Mouse (Mus musculus): ENCODE data around the gene Zfp53. TPM values are rescaled to one million over a fixed set of nuclear protein-coding genes. Genes with fewer than 3 reads are reported as not detected.

The Zfp53 gene
- polyA plus RNA-seq, 1 experiment from 2014 or later, result 10.0 TPM

- Histone ChIP-seq H3K4me1 (peaks cover 10% of the 10 kb centered on the region), H3K27ac (replicated peaks) (peak overlapping the region; percentile 84), H3K27me3 (ENCODE audit: low read depth, poor library complexity, severe bottlenecking) (no peaks in the 10 kb centered on the region), H3K4me3 (peak overlapping the region; percentile 70), H3K36me3 (peaks cover 17% of the 10 kb centered on the region), H3K9me3 (replicated peaks) (0 out of 2 replicates have a peak, but pooled peaks cover 1% of the 10 kb centered on the region)
- 29% methylated on average over 8 of the region's 8 CpGs for WGBS
- DNase-seq (ENCODE audit: low spot score), result no peak
Observed at GRCm38 (mm10) chr17:21489500-21490001, 753 bp downstream of the Zfp53 start.

GRCm38 (mm10) chr17:21501365-21501764 is 12.6 kb downstream of the Zfp53 start:
- Histone ChIP-seq H3K4me1 (no peaks in the 10 kb centered on the region), H3K27ac (replicated peaks) (no peak overlapping the region), H3K36me3 (peaks cover 25% of the 10 kb centered on the region), H3K27me3 (ENCODE audit: low read depth, poor library complexity, severe bottlenecking) (no peaks in the 10 kb centered on the region), H3K9me3 (replicated peaks) (0 out of 2 replicates have a peak, but pooled peaks cover 10% of the 10 kb centered on the region), H3K4me3 (no peak overlapping the region)
- 92% methylated on average over 1 of the region's 1 CpGs for WGBS
- no peak for DNase-seq (ENCODE audit: low spot score)

- Histone ChIP-seq H3K4me1 (no peaks in the 10 kb centered on the region), H3K9me3 (replicated peaks) (no peaks in the 10 kb centered on the region), H3K27ac (replicated peaks) (no peak overlapping the region), H3K4me3 (no peak overlapping the region), H3K27me3 (ENCODE audit: low read depth, poor library complexity, severe bottlenecking) (no peaks in the 10 kb centered on the region), H3K36me3 (peaks cover 35% of the 10 kb centered on the region)
- DNase-seq (ENCODE audit: low spot score), result no peak
- 91% methylated on average over 1 of the region's 1 CpGs for WGBS
Observed at GRCm38 (mm10) chr17:21504524-21504923, 15.7 kb downstream of the Zfp53 start.

- H3K27ac ChIP-seq (replicated peaks), result no peak overlapping the region
- no peaks in the 10 kb centered on the region for H3K4me1 ChIP-seq
- DNase-seq (ENCODE audit: low spot score), result no peak
- H3K27me3 ChIP-seq (ENCODE audit: low read depth, poor library complexity, severe bottlenecking), result no peaks in the 10 kb centered on the region
- WGBS, result 96% methylated on average over 3 of the region's 3 CpGs
- no peaks in the 10 kb centered on the region for H3K9me3 ChIP-seq (replicated peaks)
- no peak overlapping the region for H3K4me3 ChIP-seq
- H3K36me3 ChIP-seq, result peaks cover 40% of the 10 kb centered on the region
Observed at GRCm38 (mm10) chr17:21506258-21506657, 17.5 kb downstream of the Zfp53 start.

GRCm38 (mm10) chr17:21509756-21510155 is 21.0 kb downstream of the Zfp53 start:
- H3K27ac ChIP-seq (replicated peaks), result no peak overlapping the region
- H3K4me3 ChIP-seq, result no peak overlapping the region
- H3K36me3 ChIP-seq, result peaks cover 42% of the 10 kb centered on the region
- no peaks in the 10 kb centered on the region for H3K9me3 ChIP-seq (replicated peaks)
- no peak for DNase-seq (ENCODE audit: low spot score)
- H3K27me3 ChIP-seq (ENCODE audit: low read depth, poor library complexity, severe bottlenecking), result no peaks in the 10 kb centered on the region
- no peaks in the 10 kb centered on the region for H3K4me1 ChIP-seq

- DNase-seq (ENCODE audit: low spot score), result peak; percentile 42
- Histone ChIP-seq H3K9me3 (replicated peaks) (no peaks in the 10 kb centered on the region), H3K4me3 (peak overlapping the region; percentile 64), H3K4me1 (peaks cover 12% of the 10 kb centered on the region), H3K27ac (replicated peaks) (peak overlapping the region; percentile 91), H3K27me3 (ENCODE audit: low read depth, poor library complexity, severe bottlenecking) (no peaks in the 10 kb centered on the region), H3K36me3 (peaks cover 8% of the 10 kb centered on the region; the same call in 1 of the 2 replicates)
- 2% methylated on average over 8 of the region's 8 CpGs for WGBS
Observed at GRCm38 (mm10) chr17:21515403-21516105, 26.8 kb downstream of the Zfp53 start.

GRCm38 (mm10) chr17:21516201-21517129 is 27.7 kb downstream of the Zfp53 start:
- 1% methylated on average over 37 of the region's 37 CpGs for WGBS
- H3K27ac ChIP-seq (replicated peaks), result peak overlapping the region; percentile 91
- H3K4me3 ChIP-seq, result peak overlapping the region; percentile 64
- H3K4me1 ChIP-seq, result peaks cover 12% of the 10 kb centered on the region
- H3K27me3 ChIP-seq (ENCODE audit: low read depth, poor library complexity, severe bottlenecking), result no peaks in the 10 kb centered on the region
- 0 out of 2 replicates have a peak, but pooled peaks cover 4% of the 10 kb centered on the region for H3K36me3 ChIP-seq
- H3K9me3 ChIP-seq (replicated peaks), result no peaks in the 10 kb centered on the region
- peak; percentile 80 for DNase-seq (ENCODE audit: low spot score)

- Histone ChIP-seq H3K4me3 (peak overlapping the region; percentile 64), H3K4me1 (peaks cover 12% of the 10 kb centered on the region), H3K36me3 (0 out of 2 replicates have a peak, but pooled peaks cover under 1% of the 10 kb centered on the region), H3K9me3 (replicated peaks) (no peaks in the 10 kb centered on the region), H3K27me3 (ENCODE audit: low read depth, poor library complexity, severe bottlenecking) (no peaks in the 10 kb centered on the region), H3K27ac (replicated peaks) (peak overlapping the region; percentile 91)
- WGBS, result 48% methylated on average over 4 of the region's 4 CpGs
- DNase-seq (ENCODE audit: low spot score), result no peak
Observed at GRCm38 (mm10) chr17:21517130-21517671, 28.4 kb downstream of the Zfp53 start.

GRCm38 (mm10) chr17:21526270-21526669 is 37.5 kb downstream of the Zfp53 start:
- Histone ChIP-seq H3K9me3 (replicated peaks) (no peaks in the 10 kb centered on the region), H3K4me3 (no peak overlapping the region), H3K36me3 (no peaks in the 10 kb centered on the region), H3K4me1 (peaks cover 6% of the 10 kb centered on the region), H3K27ac (replicated peaks) (no peak overlapping the region), H3K27me3 (ENCODE audit: low read depth, poor library complexity, severe bottlenecking) (no peaks in the 10 kb centered on the region)
- DNase-seq (ENCODE audit: low spot score), result no peak

GRCm38 (mm10) chr17:21530645-21531330 is 42.0 kb downstream of the Zfp53 start:
- H3K36me3 ChIP-seq, result no peaks in the 10 kb centered on the region
- no peak overlapping the region for H3K4me3 ChIP-seq
- peaks cover 33% of the 10 kb centered on the region for H3K4me1 ChIP-seq
- no peak for DNase-seq (ENCODE audit: low spot score)
- no peak overlapping the region for H3K27ac ChIP-seq (replicated peaks)
- no peaks in the 10 kb centered on the region for H3K27me3 ChIP-seq (ENCODE audit: low read depth, poor library complexity, severe bottlenecking)
- H3K9me3 ChIP-seq (replicated peaks), result no peaks in the 10 kb centered on the region
- 73% methylated on average over 5 of the region's 5 CpGs for WGBS

GRCm38 (mm10) chr17:21531621-21532020 is 42.8 kb downstream of the Zfp53 start:
- no peaks in the 10 kb centered on the region for H3K36me3 ChIP-seq
- peaks cover 37% of the 10 kb centered on the region for H3K4me1 ChIP-seq
- peak overlapping the region; percentile 65 for H3K4me3 ChIP-seq
- WGBS, result 78% methylated on average over 5 of the region's 5 CpGs
- DNase-seq (ENCODE audit: low spot score), result peak; percentile 12
- H3K27me3 ChIP-seq (ENCODE audit: low read depth, poor library complexity, severe bottlenecking), result no peaks in the 10 kb centered on the region
- no peaks in the 10 kb centered on the region for H3K9me3 ChIP-seq (replicated peaks)
- H3K27ac ChIP-seq (replicated peaks), result peak overlapping the region; percentile 92

Measured in midbrain, embryonic 10.5 days (tissue).